Mouse (Mus musculus): ENCODE results near the gene Gm20696. TPM values are rescaled to one million over a fixed set of nuclear protein-coding genes. Genes with fewer than 3 reads are reported as not detected.

Gm20696 gene
- total and polyA plus RNA-seq, 3 experiments = 0.59 TPM; not detected in 2

DNA sequence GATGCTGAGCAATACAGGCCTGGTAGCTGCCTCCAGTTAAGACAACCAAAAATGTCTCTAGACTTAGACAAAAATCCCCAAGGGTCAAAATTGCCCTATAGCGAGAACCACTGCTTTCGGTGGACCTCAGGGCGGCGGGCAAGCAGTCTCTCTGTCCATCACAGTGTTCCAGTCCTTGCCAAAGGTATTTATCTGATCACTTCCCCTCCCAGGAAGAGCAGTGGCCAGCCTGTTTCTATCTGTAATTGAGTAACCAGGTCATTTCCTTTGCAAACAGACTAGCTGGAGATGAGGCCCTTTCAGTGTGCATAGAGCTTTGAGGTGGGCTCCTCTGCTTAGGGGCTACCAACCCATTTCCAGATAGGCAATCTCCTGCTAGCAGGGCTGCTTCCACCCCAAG lies 134.1 kb downstream of the Gm20696 start:
- no peaks in the 10 kb centered on the region for H3K36me3 ChIP-seq (replicated peaks in 1 of 2; ENCODE audit: control insufficient read depth in 1 of 2, insufficient read depth in 1 of 2, low read length in 1 of 2)
- no peaks in the 10 kb centered on the region for H3K79me2 ChIP-seq (replicated peaks; ENCODE audit: control insufficient read depth, extremely low read depth, insufficient read depth, poor library complexity, severe bottlenecking)
- no peak overlapping the region for H3K4me3 ChIP-seq (replicated peaks in 1 of 3; ENCODE audit: low read depth in 2 of 3, low read length in 2 of 3, poor library complexity in 1 of 3)
- peaks cover under 1% of the 10 kb centered on the region for H3K9me3 ChIP-seq (replicated peaks; ENCODE audit: low read length)
- in situ Hi-C loops (cut with MboI; ENCODE audit: low pct_ligation_motif_present, low pct_unique_long_range_greater_than_20kb, low sequenced_read_pairs) (no loop called here), dilution Hi-C loops (cut with MboI; ENCODE audit: extremely low pct_ligation_motif_present, extremely low pct_unique_long_range_greater_than_20kb, low sequenced_read_pairs) (no loop called here)
- H3K9ac ChIP-seq (ENCODE audit: insufficient read depth, low read depth) = no peak overlapping the region
- no peak overlapping the region for H3K4me2 ChIP-seq (ENCODE audit: insufficient read depth, low read depth, poor library complexity, severe bottlenecking)
- peaks cover 0 to 10% of the 10 kb centered on the region in 2 experiments; a peak in 1 of 4 replicates for H3K4me1 ChIP-seq (ENCODE audit: control insufficient read depth in 1 of 2, insufficient read depth in 2 of 2)
- TF ChIP-seq ZC3H11A (IDR thresholded peaks at IDR 0.05; ENCODE audit: low read depth, low read length) = no peak
- no peak for TF ChIP-seq UBTF (IDR thresholded peaks at IDR 0.05; ENCODE audit: low read depth, low read length)
- TF ChIP-seq CTCF (conservative IDR thresholded peaks at IDR 0.05 in 1 of 2, IDR thresholded peaks at IDR 0.05 in 1 of 2; ENCODE audit: low read depth in 2 of 2, low read length in 2 of 2) = no peak
- TF ChIP-seq POLR2AphosphoS2 (IDR thresholded peaks at IDR 0.05; ENCODE audit: low read depth, low read length) = no peak
- TF ChIP-seq JUN (IDR thresholded peaks at IDR 0.05; ENCODE audit: insufficient read depth, low read depth, low read length) = no peak
- no peak for TF ChIP-seq BHLHE40 (IDR thresholded peaks at IDR 0.05; ENCODE audit: low read depth, low read length)
- TF ChIP-seq MEF2A (IDR thresholded peaks at IDR 0.05; ENCODE audit: borderline replicate concordance, low read depth, low read length) = no peak
- TF ChIP-seq PAX5 (IDR thresholded peaks at IDR 0.05; ENCODE audit: low read length) = no peak
- no peak for TF ChIP-seq RCOR1 (conservative IDR thresholded peaks at IDR 0.05; ENCODE audit: low read depth, low read length)
- no peak for TF ChIP-seq NELFE (IDR thresholded peaks at IDR 0.05; ENCODE audit: low read depth, low read length)
- TF ChIP-seq KAT2A (IDR thresholded peaks at IDR 0.05; ENCODE audit: insufficient replicate concordance, low read length) = no peak
- TF ChIP-seq ZNF384 (IDR thresholded peaks at IDR 0.05; ENCODE audit: low read depth, low read length) = no peak
- no peak for TF ChIP-seq ZMIZ1 (IDR thresholded peaks at IDR 0.05; ENCODE audit: low read depth, low read length)
- no peak for TF ChIP-seq RAD21 (IDR thresholded peaks at IDR 0.05; ENCODE audit: low read depth, low read length)
- TF ChIP-seq TBP (conservative IDR thresholded peaks at IDR 0.05; ENCODE audit: low read depth, low read length) = no peak
- TF ChIP-seq SMC3 (IDR thresholded peaks at IDR 0.05; ENCODE audit: low read depth, low read length) = no peak
- no peak for TF ChIP-seq JUND (conservative IDR thresholded peaks at IDR 0.05; ENCODE audit: low read depth, low read length)
- TF ChIP-seq E2F4 (IDR thresholded peaks at IDR 0.05; ENCODE audit: insufficient replicate concordance, low read depth, low read length) = no peak
- no peak for TF ChIP-seq IRF4 (IDR thresholded peaks at IDR 0.05; ENCODE audit: low read depth, low read length)
- H3K27me3 ChIP-seq (replicated peaks) = no peaks in the 10 kb centered on the region
- no peak for DNase-seq (ENCODE audit: extremely low read depth)
- no peak overlapping the region for H3K27ac ChIP-seq (ENCODE audit: insufficient read depth, low read depth)

DNA sequence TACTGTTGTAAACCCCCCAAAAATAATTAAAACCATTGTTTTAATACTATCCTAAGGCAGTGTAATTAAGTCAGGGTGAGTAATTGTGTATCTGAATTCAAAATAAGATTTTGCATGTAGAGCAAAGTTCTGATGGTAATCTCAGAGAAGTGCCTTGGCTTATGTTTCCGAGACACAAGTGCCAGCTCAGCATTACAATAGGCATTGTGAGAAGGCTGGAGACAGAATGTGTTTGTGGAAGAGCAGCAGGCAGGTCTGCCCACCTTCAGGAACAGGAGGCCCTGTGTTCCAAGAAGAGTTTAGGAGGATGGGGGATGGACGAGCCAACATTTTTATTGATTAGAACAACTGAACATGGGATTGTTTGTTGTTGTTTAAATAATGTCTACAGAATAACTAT lies 137.6 kb downstream of the Gm20696 start:
- DNase-seq (ENCODE audit: extremely low read depth) = no peak
- no peak overlapping the region for H3K27ac ChIP-seq (ENCODE audit: insufficient read depth, low read depth)
- H3K4me2 ChIP-seq (ENCODE audit: insufficient read depth, low read depth, poor library complexity, severe bottlenecking) = no peak overlapping the region
- H3K27me3 ChIP-seq (replicated peaks) = no peaks in the 10 kb centered on the region
- dilution Hi-C loops (cut with MboI; ENCODE audit: extremely low pct_ligation_motif_present, extremely low pct_unique_long_range_greater_than_20kb, low sequenced_read_pairs) = no loop called here
- H3K79me2 ChIP-seq (replicated peaks; ENCODE audit: control insufficient read depth, extremely low read depth, insufficient read depth, poor library complexity, severe bottlenecking) = no peaks in the 10 kb centered on the region
- TF ChIP-seq MAX (IDR thresholded peaks at IDR 0.05; ENCODE audit: low read length) (no peak), UBTF (IDR thresholded peaks at IDR 0.05; ENCODE audit: low read depth, low read length) (no peak), USF2 (conservative IDR thresholded peaks at IDR 0.05; ENCODE audit: low read depth, low read length) (no peak), CHD2 (IDR thresholded peaks at IDR 0.05; ENCODE audit: low read length) (no peak), JUN (IDR thresholded peaks at IDR 0.05; ENCODE audit: insufficient read depth, low read depth, low read length) (no peak), BHLHE40 (IDR thresholded peaks at IDR 0.05; ENCODE audit: low read depth, low read length) (no peak), CTCF (conservative IDR thresholded peaks at IDR 0.05 in 1 of 2, IDR thresholded peaks at IDR 0.05 in 1 of 2; ENCODE audit: low read depth in 2 of 2, low read length in 2 of 2) (no peak), ZMIZ1 (IDR thresholded peaks at IDR 0.05; ENCODE audit: low read depth, low read length) (no peak), HCFC1 (IDR thresholded peaks at IDR 0.05; ENCODE audit: low read depth, low read length) (no peak), ZC3H11A (IDR thresholded peaks at IDR 0.05; ENCODE audit: low read depth, low read length) (no peak), MEF2A (IDR thresholded peaks at IDR 0.05; ENCODE audit: borderline replicate concordance, low read depth, low read length) (no peak), ETS1 (conservative IDR thresholded peaks at IDR 0.05; ENCODE audit: low read depth, low read length) (no peak), ELF1 (IDR thresholded peaks at IDR 0.05; ENCODE audit: low read depth, low read length) (no peak), PAX5 (IDR thresholded peaks at IDR 0.05; ENCODE audit: low read length) (no peak), SMC3 (IDR thresholded peaks at IDR 0.05; ENCODE audit: low read depth, low read length) (no peak), MYC (IDR thresholded peaks at IDR 0.05; ENCODE audit: low read depth, low read length) (no peak)
- in situ Hi-C loops (cut with MboI; ENCODE audit: low pct_ligation_motif_present, low pct_unique_long_range_greater_than_20kb, low sequenced_read_pairs) = no loop called here
- no peak overlapping the region for H3K4me3 ChIP-seq (replicated peaks in 1 of 3; ENCODE audit: low read depth in 2 of 3, low read length in 2 of 3, poor library complexity in 1 of 3)
- peaks cover 7% of the 10 kb centered on the region for H3K9me3 ChIP-seq (replicated peaks; ENCODE audit: low read length)
- no peaks in the 10 kb centered on the region for H3K36me3 ChIP-seq (replicated peaks in 1 of 2; ENCODE audit: control insufficient read depth in 1 of 2, insufficient read depth in 1 of 2, low read length in 1 of 2)
- H3K4me1 ChIP-seq (ENCODE audit: control insufficient read depth in 1 of 2, insufficient read depth in 2 of 2) = peaks cover 0 to 10% of the 10 kb centered on the region in 2 experiments; a peak in 1 of 4 replicates
- H3K9ac ChIP-seq (ENCODE audit: insufficient read depth, low read depth) = no peak overlapping the region
